33 mouse cellular contexts compared by ENCODE assay signal in genomic region chr1:79522394-79522793, GRCm38 (mm10).
"Had no signal": no experiment of that assay in that cellular context is flagged by ENCODE, and none has a peak within 500 bp of the region (broad histone marks: within the 10 kb centered on the region; RNA-seq: fewer than 3 reads in every experiment).

No protein-coding gene starts in this region.

- ATAC-seq: liver, embryonic 12.5 days; liver, postnatal 0 days; lung, postnatal 0 days; midbrain, embryonic 13.5 days; midbrain, embryonic 15.5 days; midbrain, embryonic 16.5 days had no signal

- H3K27ac ChIP-seq: limb, embryonic 10.5 days; limb, embryonic 12.5 days; limb, embryonic 13.5 days; limb, embryonic 15.5 days; liver, embryonic 12.5 days; liver, embryonic 13.5 days; liver, embryonic 14.5 days; liver, embryonic 15.5 days; lung, embryonic 15.5 days; macrophage; midbrain, embryonic 10.5 days; midbrain, embryonic 12.5 days; midbrain, embryonic 13.5 days; midbrain, embryonic 15.5 days; neural tube, embryonic 12.5 days; neural tube, embryonic 13.5 days had no signal

- H3K9ac ChIP-seq: limb, embryonic 12.5 days; limb, embryonic 13.5 days; limb, embryonic 15.5 days; liver, embryonic 12.5 days; liver, embryonic 13.5 days; liver, embryonic 14.5 days; liver, embryonic 15.5 days; liver, postnatal 0 days; lung, embryonic 14.5 days; lung, embryonic 15.5 days; midbrain, embryonic 12.5 days; midbrain, embryonic 13.5 days; midbrain, embryonic 15.5 days; neural tube, embryonic 12.5 days; neural tube, embryonic 13.5 days had no signal

- H3K4me1 ChIP-seq: limb, embryonic 10.5 days; limb, embryonic 12.5 days; limb, embryonic 13.5 days; limb, embryonic 15.5 days; liver, embryonic 12.5 days; liver, embryonic 13.5 days; liver, embryonic 15.5 days; lung, embryonic 15.5 days; megakaryocyte, embryonic 14.5 days; midbrain, embryonic 10.5 days; midbrain, embryonic 12.5 days; midbrain, embryonic 13.5 days; midbrain, embryonic 15.5 days; neural tube, embryonic 12.5 days; neural tube, embryonic 13.5 days had no signal

- H3K36me3 ChIP-seq: limb, embryonic 10.5 days; limb, embryonic 12.5 days; limb, embryonic 13.5 days; limb, embryonic 15.5 days; liver, embryonic 12.5 days; liver, embryonic 13.5 days; liver, embryonic 15.5 days; lung, embryonic 15.5 days; midbrain, embryonic 10.5 days; midbrain, embryonic 12.5 days; midbrain, embryonic 13.5 days; midbrain, embryonic 15.5 days; neural tube, embryonic 12.5 days; neural tube, embryonic 13.5 days had no signal

- DNase-seq: left cerebral cortex, postnatal 4 days; liver; liver, embryonic 13.5 days; liver, postnatal 0 days; lung, adult 18-20 months; lung, adult 2 months; lung, embryonic 14.5 days; lung, postnatal 10 days; lung, postnatal 14 days; lung, postnatal 36 days; lung, postnatal 4 days; midbrain, embryonic 14.5 days had no signal

- H3K4me2 ChIP-seq: limb, embryonic 12.5 days; limb, embryonic 13.5 days; limb, embryonic 15.5 days; liver, embryonic 11.5 days; liver, embryonic 12.5 days; liver, embryonic 13.5 days; liver, embryonic 15.5 days; lung, embryonic 14.5 days; lung, embryonic 15.5 days; midbrain, embryonic 11.5 days; midbrain, embryonic 12.5 days; midbrain, embryonic 13.5 days; midbrain, embryonic 15.5 days; neural tube, embryonic 12.5 days; neural tube, embryonic 13.5 days had no signal

- H3K4me3 ChIP-seq: limb, embryonic 10.5 days; limb, embryonic 12.5 days; limb, embryonic 13.5 days; limb, embryonic 15.5 days; liver, embryonic 12.5 days; liver, embryonic 13.5 days; liver, embryonic 15.5 days; lung, embryonic 15.5 days; megakaryocyte, embryonic 14.5 days; midbrain, embryonic 10.5 days; midbrain, embryonic 12.5 days; midbrain, embryonic 13.5 days; midbrain, embryonic 15.5 days; myocyte; neural tube, embryonic 12.5 days; neural tube, embryonic 13.5 days had no signal

- H3K9me3 ChIP-seq: limb, embryonic 10.5 days; limb, embryonic 12.5 days; limb, embryonic 13.5 days; limb, embryonic 15.5 days; liver, embryonic 12.5 days; liver, embryonic 13.5 days; liver, embryonic 15.5 days; lung, embryonic 15.5 days; megakaryocyte, embryonic 14.5 days; midbrain, embryonic 10.5 days; midbrain, embryonic 12.5 days; midbrain, embryonic 13.5 days; midbrain, embryonic 15.5 days; neural tube, embryonic 12.5 days; neural tube, embryonic 13.5 days had no signal

- H3K27me3 ChIP-seq: limb, embryonic 12.5 days; limb, embryonic 13.5 days; limb, embryonic 15.5 days; liver, embryonic 12.5 days; liver, embryonic 13.5 days; liver, embryonic 15.5 days; lung, embryonic 15.5 days; megakaryocyte, embryonic 14.5 days; midbrain, embryonic 12.5 days; midbrain, embryonic 13.5 days; midbrain, embryonic 15.5 days; neural tube, embryonic 12.5 days; neural tube, embryonic 13.5 days had no signal
